Mouse (Mus musculus): ENCODE results near the gene Irs2.

The Irs2 gene

DNA sequence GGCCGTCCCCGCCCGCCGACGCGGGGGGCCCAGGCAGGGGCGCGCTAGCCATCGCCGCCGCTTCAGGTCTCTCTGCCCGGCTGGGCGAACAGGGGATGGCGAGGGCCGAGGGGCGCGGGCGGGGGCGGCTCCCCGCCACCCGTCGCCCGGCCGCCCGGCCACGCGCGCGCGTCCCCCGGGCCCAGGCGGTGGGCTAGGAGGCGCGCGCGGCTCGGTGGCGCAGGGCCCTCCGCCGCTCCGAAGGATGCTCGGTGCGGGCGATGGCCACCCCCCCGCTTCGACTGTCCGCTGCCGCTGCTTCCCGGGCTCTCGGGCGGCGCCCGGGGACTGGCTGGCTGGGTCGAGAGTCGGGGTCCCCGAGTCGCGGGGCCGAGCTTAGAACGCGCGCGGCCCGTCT, at the start of gene Irs2:
TSS of gene Irs2 (minus strand) at position 80 of the 397 bp plus-strand sequence.
- no peak for DNase-seq

- no peak for DNase-seq
These were observed 48.4 kb upstream of the Irs2 start for GRCm38 (mm10) chr8:11056665-11057064.

DNA sequence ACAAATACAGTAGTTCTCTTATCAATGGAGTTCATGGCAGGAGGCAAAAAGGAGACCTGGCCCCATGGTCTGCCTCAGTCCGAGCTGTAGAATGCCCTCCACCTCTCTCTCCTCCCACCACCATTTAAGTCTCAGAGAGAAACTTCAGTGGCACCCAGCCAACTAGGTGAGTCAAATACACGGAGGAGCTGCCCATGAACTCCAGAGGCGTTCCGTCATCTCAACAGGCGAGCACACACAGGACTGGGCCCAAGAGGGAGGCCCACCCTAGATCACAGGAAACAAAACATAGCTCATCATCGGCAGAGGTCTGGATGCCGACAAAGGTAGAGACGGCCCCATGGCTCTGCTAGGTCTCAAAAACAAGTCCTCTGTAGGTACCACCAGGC, 47.9 kb upstream of the Irs2 start:
- no peak for DNase-seq

DNA sequence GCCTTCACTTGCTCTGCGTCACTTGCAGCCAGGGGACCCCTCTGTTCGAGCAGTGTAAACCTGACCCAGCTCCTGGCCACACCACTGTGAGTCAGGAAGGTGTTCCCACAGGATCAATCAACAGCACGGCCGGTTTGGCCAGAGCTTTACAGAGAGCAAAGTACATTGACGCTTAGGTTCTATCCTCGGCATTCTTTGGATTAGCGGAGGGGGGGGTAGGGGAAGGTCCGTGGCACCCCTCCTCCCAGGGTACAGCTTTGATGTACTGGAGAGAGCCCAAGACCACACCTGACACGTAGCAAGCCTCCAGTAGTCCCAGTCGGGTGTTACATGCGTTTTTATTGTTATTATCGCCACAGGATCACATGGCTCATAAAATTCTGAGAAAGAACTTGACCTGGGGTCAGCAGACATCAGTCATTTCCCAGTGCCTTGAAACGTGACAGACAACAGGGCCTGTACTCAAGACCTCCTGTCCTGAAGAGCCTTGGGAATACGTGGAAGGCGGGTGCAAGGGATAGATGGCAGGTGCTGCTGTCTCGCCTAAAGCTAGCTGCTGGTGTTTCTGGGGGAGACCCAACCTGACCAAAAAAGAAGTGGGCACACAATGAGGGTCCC, 47.4 kb upstream of the Irs2 start:
- DNase-seq = peak; percentile 46

- DNase-seq = no peak
These were observed 41.6 kb upstream of the Irs2 start for GRCm38 (mm10) chr8:11049835-11050234.

GRCm38 (mm10) chr8:11047812-11048211, 39.6 kb upstream of the Irs2 start:
- peak; percentile 21 for DNase-seq

DNA sequence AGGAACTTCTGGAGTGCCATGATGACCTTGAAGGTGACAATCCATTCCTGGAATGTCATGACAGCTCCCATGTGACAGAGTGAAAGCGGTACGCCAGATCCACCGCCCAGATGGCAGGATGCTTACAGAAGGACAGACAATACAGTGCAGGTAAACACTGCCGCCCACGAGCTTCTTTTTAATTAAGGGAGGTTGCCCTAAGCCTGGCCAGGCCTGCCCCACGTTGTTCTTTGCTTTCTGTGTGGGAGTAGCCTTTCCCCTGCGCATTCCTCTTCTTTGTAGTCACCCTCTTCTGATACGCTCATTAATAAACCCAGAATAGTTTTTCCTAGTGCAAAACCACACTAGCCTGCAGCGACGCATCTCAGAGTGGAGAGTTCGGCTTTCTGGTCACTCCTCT, 36.4 kb upstream of the Irs2 start:
- no peak for DNase-seq

DNA sequence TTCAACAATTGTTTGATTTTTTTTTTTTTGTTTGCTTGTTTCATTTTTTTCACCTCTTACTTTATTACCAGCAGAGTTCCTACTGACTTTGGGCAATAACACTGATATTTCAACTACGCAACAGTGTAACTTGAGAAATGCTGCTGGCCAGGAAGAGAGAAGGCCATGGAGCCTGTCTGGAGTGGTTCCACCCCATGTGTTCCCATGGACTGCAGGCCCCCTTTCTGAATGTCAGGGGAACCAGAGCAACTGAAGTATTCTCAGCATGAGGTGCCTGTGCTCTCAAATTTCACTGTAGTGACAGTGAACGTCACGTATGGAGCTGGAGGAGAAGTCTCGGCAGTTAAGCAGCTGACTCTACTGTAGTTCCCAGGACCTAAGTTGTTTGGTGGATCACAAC, 35.3 kb upstream of the Irs2 start:
- DNase-seq = no peak

- no peak for DNase-seq
These were observed 34.8 kb upstream of the Irs2 start for GRCm38 (mm10) chr8:11042872-11043587.

DNA sequence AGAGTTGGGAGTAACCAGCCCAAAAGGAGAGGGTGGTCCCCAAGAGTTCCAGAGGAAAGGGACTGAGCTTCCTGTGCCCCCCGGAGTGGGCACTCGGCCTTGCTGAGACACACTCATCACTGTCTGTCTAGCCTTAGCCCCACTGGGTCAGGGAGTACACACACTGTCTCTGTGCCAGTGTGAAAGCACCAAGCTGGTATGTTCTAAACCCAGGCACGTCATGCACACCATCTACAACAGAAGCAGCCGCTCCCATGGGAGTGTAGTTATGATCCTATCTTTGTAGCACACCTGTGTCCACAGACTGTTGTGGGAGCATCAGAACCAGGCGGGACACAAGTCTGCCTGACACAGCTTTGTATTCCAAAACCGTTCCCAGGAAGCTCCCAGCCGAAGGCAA, 31.8 kb upstream of the Irs2 start:
- no peak for DNase-seq

GRCm38 (mm10) chr8:11038788-11039187, 30.5 kb upstream of the Irs2 start:
- no peak for DNase-seq

DNA sequence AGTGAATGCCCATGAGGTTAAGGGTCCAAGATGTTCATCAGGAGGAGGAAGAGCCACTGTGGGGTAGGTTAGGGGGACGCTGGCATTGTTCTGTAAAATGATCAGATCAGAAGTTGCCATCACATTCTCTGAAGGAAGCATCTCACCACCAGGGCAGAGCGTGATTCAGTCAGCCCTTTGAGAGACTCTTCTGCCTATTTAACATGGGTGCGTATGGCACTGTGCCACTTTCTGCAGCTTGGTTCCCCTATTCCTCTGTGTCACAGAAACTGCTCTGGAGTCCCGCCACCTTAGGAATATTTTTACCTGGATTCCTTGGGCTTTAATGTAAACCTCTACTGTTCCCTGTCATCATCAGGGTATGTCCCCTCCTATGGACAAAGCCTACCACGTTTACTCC, 30.1 kb upstream of the Irs2 start:
- no peak for DNase-seq

- no peak for DNase-seq
These were observed 28.5 kb upstream of the Irs2 start for GRCm38 (mm10) chr8:11036790-11037189.

- DNase-seq = no peak
These were observed 27.6 kb upstream of the Irs2 start for GRCm38 (mm10) chr8:11035628-11036416.

DNA sequence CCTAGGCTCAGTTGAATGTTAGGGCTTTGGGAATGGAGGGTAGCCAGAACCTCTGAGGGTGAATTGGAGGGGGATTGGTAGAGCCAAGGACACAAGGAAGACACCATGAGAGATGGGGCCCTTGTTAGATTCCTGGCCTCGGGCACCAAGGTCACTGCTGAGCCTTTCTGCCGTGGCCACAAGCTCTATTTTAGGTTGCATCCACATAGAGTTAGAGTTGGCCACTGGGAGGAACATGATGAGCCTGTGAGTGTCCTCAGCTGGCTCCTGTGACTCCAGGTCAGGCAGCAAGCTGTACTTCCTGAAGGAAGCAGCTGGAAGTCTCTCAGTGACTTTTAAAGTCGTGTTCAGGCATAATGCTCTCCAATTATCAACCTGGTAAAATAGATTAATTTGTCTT, 16.6 kb upstream of the Irs2 start:
- no peak for DNase-seq

DNA sequence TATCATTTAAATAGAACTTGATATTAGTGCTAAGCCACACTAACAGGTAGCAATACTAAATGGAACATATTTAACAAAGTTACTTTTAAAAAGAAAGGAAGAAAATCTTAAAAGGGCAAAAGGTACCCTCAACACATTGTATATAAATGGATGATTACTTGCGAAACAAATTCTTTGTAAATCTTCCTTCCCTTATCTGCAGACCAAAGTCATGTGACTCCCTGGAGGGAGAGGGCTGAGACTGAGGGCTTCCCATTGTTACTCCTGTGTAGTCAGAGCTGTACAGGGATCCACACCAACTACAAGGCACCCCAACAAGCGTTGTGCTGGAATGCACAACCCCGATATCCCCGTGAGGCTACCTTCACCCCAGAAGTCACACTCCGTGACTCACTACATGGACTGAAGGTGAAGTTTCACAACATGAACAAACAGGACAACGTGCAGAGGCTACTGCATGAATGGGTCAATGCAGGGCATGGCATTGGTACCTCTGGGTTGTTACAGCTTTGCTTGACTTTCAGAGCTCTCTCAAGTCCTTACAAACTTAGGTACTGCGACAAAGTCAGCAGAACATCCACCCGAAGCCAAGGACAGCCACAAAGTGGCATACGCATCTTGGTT, 12.8 kb upstream of the Irs2 start:
- no peak for DNase-seq

DNA sequence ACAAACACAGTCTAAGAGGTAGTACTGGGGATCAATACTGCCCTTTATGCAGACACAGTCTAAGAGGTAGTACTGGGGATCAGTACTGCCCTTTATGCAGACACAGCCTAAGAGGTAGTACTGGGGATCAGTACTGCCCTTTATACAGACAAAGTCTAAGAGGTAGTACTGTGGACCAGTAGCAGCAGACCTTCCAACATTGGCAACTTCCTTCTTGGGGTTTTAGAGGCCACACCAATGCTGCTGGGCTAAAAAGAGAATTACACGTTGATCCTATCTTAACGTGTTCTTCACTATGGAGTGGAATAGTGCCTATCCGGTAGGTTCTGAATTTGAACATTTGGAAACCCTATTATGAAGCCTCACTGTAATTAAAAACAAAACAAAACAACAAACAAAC, 7.4 kb upstream of the Irs2 start:
- no peak for DNase-seq

- DNase-seq = peak; percentile 58
These were observed 5.0 kb upstream of the Irs2 start for GRCm38 (mm10) chr8:11013258-11013657.

DNA sequence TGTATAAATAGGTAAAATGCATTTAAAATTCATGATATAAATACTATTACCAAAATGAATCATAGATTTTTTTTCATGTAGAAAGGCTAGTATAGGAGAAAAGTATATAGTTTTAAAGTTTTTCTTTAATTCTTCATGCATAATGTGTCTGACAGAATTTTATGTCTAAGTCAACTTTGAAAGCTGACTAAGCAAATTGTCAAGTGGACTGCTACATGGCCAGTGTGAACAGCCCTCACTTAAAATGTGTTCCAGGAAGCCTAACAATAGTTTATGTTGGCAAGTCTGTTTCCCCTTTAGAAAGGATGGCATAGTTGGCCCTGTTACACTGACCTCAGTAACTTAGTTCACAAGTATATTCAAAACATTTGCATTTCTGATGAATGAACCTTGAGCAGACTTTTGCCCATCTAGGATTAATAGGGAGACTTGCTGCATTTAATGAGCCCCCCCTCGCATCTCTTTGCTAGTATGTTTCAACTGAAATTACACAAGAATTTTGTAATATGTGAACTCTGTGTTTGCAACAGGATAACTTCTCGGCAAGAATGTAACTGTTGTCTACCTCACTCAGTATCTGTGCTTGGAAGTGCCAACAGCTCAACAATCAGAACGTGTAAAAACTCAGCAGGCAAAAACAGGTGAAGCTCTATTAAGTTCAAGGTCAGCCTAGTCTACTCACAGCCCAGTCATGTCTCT, 3.7 kb upstream of the Irs2 start:
- no peak for DNase-seq

DNA sequence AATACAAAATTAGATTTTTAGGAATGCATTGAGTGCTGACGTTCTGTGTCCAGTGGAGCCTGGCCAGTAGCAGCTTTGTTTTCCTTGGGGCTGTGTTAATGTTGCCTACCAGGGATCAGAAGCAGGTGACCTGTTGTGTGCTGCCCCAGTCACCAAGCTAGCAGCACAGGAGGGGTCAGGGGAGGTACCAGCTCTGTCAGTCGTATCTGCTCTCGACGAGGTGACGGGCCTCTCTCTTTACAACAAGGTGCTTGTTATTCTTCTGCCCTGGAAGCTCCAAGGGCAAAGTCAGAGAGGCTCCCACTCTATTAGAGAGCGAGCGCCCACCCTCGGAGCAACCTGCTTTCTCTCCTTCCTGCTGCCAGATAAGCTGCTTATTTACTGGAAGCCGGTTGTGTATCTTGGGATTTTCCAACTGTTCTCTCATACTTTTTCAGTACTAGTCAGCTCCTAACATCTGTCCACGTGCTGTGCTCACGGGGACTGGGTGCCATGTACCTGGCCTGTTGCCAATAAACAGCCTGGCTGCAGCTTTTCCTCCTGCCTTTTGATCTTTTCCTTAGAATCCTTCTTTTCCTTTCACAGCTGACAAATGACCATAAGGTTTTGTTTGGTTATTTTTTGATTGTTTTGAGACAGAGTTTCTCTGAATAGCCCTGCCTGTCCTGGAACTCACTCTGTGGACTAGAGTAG, 2.8 kb upstream of the Irs2 start:
- DNase-seq = peak; percentile 43

DNA sequence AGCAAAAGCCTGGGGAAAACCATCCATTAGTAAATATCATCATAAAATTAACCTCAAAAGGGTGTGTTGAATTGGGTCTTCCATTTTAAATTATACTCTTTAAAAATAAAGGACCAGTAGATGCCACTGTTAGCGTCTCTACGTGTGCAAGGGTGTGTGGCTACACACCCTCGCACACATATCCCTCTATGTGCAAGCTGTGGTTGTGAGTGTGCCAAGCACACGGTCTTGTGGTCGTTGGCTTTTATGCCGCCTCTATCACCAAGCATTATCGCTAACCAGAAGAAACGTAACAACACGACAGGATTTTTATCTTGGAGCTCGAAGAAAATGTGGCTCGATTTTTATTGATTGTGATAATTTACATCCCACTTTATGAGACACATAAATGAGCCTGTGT, 2.1 kb upstream of the Irs2 start:
- no peak for DNase-seq

- peak; percentile 88 for DNase-seq
These were observed 1.3 kb upstream of the Irs2 start for GRCm38 (mm10) chr8:11009431-11010071.
